Mouse (Mus musculus) MEL (cell line): ENCODE results near the gene Nkap. TPM values are rescaled to one million over a fixed set of nuclear protein-coding genes. Genes with fewer than 3 reads are reported as not detected.
A peak's percentile ranks its signal among the peaks of the same experiment; 100 is the strongest.

ENCODE experiments used
- DNase-seq: peaks from one replicate; pipeline ENCODE4 v3.0.0; 2011; ENCODE audit warnings: low read depth, low spot score
- H3K27ac ChIP-seq: 2 replicates; pipeline ENCODE4 v1.5.1; 2012; ENCODE audit warnings: low read depth, mild to moderate bottlenecking, control low read depth, low read length, moderate library complexity; ENCODE audit not compliant: control insufficient read depth
- H3K27me3 ChIP-seq, 2 experiments: fragments of 150-350 bp in 1 of 2; sonication (generic) in 1 of 2; 2 replicates each; pipeline ENCODE4 v1.6.1; 2012; ENCODE audit warnings: low read length in 2 of 2, mild to moderate bottlenecking in 2 of 2, improper control_type of control experiment in 1 of 2, moderate library complexity in 1 of 2; ENCODE audit not compliant: insufficient read depth in 2 of 2, control insufficient read depth in 1 of 2
- H3K36me3 ChIP-seq, 2 experiments: 2 replicates each; pipeline ENCODE4 v1.6.1; 2012 to 2014; ENCODE audit warnings: low read length in 2 of 2, improper control_type of control experiment in 1 of 2, inconsistent platforms in 1 of 2, mild to moderate bottlenecking in 1 of 2; ENCODE audit not compliant: insufficient read depth in 2 of 2, control insufficient read depth in 1 of 2
- H3K4me1 ChIP-seq, 2 experiments: fragments of 150-350 bp in 1 of 2; sonication (generic) in 1 of 2; 2 replicates each; pipeline ENCODE4 v1.6.1; 2012; ENCODE audit warnings: low read length in 2 of 2, improper control_type of control experiment in 1 of 2, mild to moderate bottlenecking in 1 of 2; ENCODE audit not compliant: insufficient read depth in 2 of 2, control insufficient read depth in 1 of 2
- H3K4me3 ChIP-seq, 2 experiments: fragments of 150-350 bp in 1 of 2; sonication (generic) in 1 of 2; 2 replicates each; pipeline ENCODE4 v1.5.1; 2012; ENCODE audit warnings: low read depth in 2 of 2, low read length in 2 of 2, mild to moderate bottlenecking in 2 of 2, moderate library complexity in 2 of 2, control low read depth in 1 of 2, improper control_type of control experiment in 1 of 2; ENCODE audit not compliant: control insufficient read depth in 1 of 2, insufficient read depth in 1 of 2
- H3K79me2 ChIP-seq: 2 replicates; pipeline ENCODE4 v1.6.1; 2012; ENCODE audit warnings: mild to moderate bottlenecking, low read length, moderate library complexity; ENCODE audit not compliant: control insufficient read depth, poor library complexity, insufficient read depth
- H3K9ac ChIP-seq: 2 replicates; pipeline ENCODE4 v1.6.1; 2012; ENCODE audit warnings: low read depth, mild to moderate bottlenecking, control low read depth, low read length, moderate library complexity; ENCODE audit not compliant: control insufficient read depth, poor library complexity, severe bottlenecking
- H3K9me3 ChIP-seq: fragments of 150-350 bp; sonication (generic); replicated peaks from 2 replicates; pipeline ENCODE4 v1.6.1; 2012; ENCODE audit warnings: mild to moderate bottlenecking, low read length, improper control_type of control experiment, moderate library complexity; ENCODE audit not compliant: insufficient read depth
- CHD1 ChIP-seq: IDR thresholded peaks from 2 replicates; pipeline ENCODE4 v1.6.1; 2012; ENCODE audit warnings: low read depth, mild to moderate bottlenecking, inconsistent platforms, low read length, improper control_type of control experiment
- CTCF ChIP-seq, 3 experiments: IDR thresholded peaks in 2 of 3; conservative IDR thresholded peaks in 1 of 3; 2 replicates each; pipeline ENCODE4 v1.5.1; 2011 to 2012; ENCODE audit warnings: low read length in 3 of 3, low read depth in 2 of 3, mild to moderate bottlenecking in 2 of 3, improper control_type of control experiment in 1 of 3, inconsistent platforms in 1 of 3, mixed read lengths in 1 of 3, moderate library complexity in 1 of 3; ENCODE audit not compliant: control insufficient read depth in 1 of 3, insufficient read depth in 1 of 3, poor library complexity in 1 of 3, severe bottlenecking in 1 of 3
- E2F4 ChIP-seq: IDR thresholded peaks from 2 replicates; pipeline ENCODE4 v1.6.1; 2011; ENCODE audit warnings: low read depth, low read length, improper control_type of control experiment, borderline replicate concordance
- ELF1 ChIP-seq: IDR thresholded peaks from 2 replicates; pipeline ENCODE4 v1.6.1; 2014; ENCODE audit warnings: low read depth, mild to moderate bottlenecking, inconsistent platforms, low read length, improper control_type of control experiment, moderate library complexity
- ETS1 ChIP-seq: IDR thresholded peaks from 2 replicates; pipeline ENCODE4 v1.6.1; 2012; ENCODE audit warnings: low read depth, mild to moderate bottlenecking, inconsistent platforms, low read length, improper control_type of control experiment, moderate library complexity
- GABPA ChIP-seq: IDR thresholded peaks from 2 replicates; pipeline ENCODE4 v1.6.1; 2012; ENCODE audit warnings: low read depth, mild to moderate bottlenecking, inconsistent platforms, low read length, improper control_type of control experiment, moderate library complexity
- GATA1 ChIP-seq: IDR thresholded peaks from 2 replicates; pipeline ENCODE4 v1.6.1; 2011; ENCODE audit warnings: low read depth, low read length, improper control_type of control experiment
- HCFC1 ChIP-seq: IDR thresholded peaks from 2 replicates; pipeline ENCODE4 v1.6.1; 2012; ENCODE audit warnings: low read depth, mild to moderate bottlenecking, inconsistent platforms, low read length, improper control_type of control experiment, moderate library complexity
- KAT2A ChIP-seq: conservative IDR thresholded peaks from 2 replicates; pipeline ENCODE4 v1.6.1; 2012; ENCODE audit warnings: low read depth, low read length, improper control_type of control experiment, inconsistent platforms
- MAX ChIP-seq: IDR thresholded peaks from 2 replicates; pipeline ENCODE4 v1.6.1; 2011; ENCODE audit warnings: low read length, improper control_type of control experiment
- MAZ ChIP-seq: IDR thresholded peaks from 2 replicates; pipeline ENCODE4 v1.6.1; 2012; ENCODE audit warnings: low read depth, mild to moderate bottlenecking, inconsistent platforms, low read length, improper control_type of control experiment
- MXI1 ChIP-seq: IDR thresholded peaks from 2 replicates; pipeline ENCODE4 v1.6.1; 2011; ENCODE audit warnings: mild to moderate bottlenecking, low read depth, low read length, improper control_type of control experiment
- MYB ChIP-seq: IDR thresholded peaks from 2 replicates; pipeline ENCODE4 v1.6.1; 2011; ENCODE audit warnings: mild to moderate bottlenecking, low read depth, low read length, improper control_type of control experiment
- MYC ChIP-seq: IDR thresholded peaks from 2 replicates; pipeline ENCODE4 v1.6.1; 2011; ENCODE audit warnings: low read depth, mild to moderate bottlenecking, low read length, improper control_type of control experiment, moderate library complexity
- NELFE ChIP-seq: IDR thresholded peaks from 2 replicates; pipeline ENCODE4 v1.6.1; 2011; ENCODE audit warnings: low read depth, low read length, improper control_type of control experiment
- POLR2A ChIP-seq, 2 experiments: IDR thresholded peaks; 2 replicates each; pipeline ENCODE4 v1.6.1; 2011 to 2012; ENCODE audit warnings: low read length in 2 of 2, mild to moderate bottlenecking in 2 of 2, control low read depth in 1 of 2, improper control_type of control experiment in 1 of 2, low read depth in 1 of 2, moderate library complexity in 1 of 2; ENCODE audit not compliant: control insufficient read depth in 1 of 2, insufficient read depth in 1 of 2, poor library complexity in 1 of 2
- POLR2AphosphoS2 ChIP-seq: IDR thresholded peaks from 2 replicates; pipeline ENCODE4 v1.6.1; 2011; ENCODE audit warnings: low read length, improper control_type of control experiment
- SIN3A ChIP-seq: IDR thresholded peaks from 2 replicates; pipeline ENCODE4 v1.6.1; 2012; ENCODE audit warnings: low read length, improper control_type of control experiment, inconsistent platforms
- TBP ChIP-seq: IDR thresholded peaks from 2 replicates; pipeline ENCODE4 v1.8.0; 2011; ENCODE audit warnings: low read depth, low read length, improper control_type of control experiment
- TCF12 ChIP-seq: IDR thresholded peaks from 2 replicates; pipeline ENCODE4 v1.6.1; 2014; ENCODE audit warnings: low read depth, mild to moderate bottlenecking, inconsistent platforms, low read length, improper control_type of control experiment, moderate library complexity
- USF1 ChIP-seq: IDR thresholded peaks from 2 replicates; pipeline ENCODE4 v1.6.1; 2014; ENCODE audit warnings: low read depth, mild to moderate bottlenecking, inconsistent platforms, low read length, improper control_type of control experiment, moderate library complexity
- ZC3H11A ChIP-seq: IDR thresholded peaks from 2 replicates; pipeline ENCODE4 v1.6.1; 2012; ENCODE audit warnings: low read depth, mild to moderate bottlenecking, inconsistent platforms, low read length, improper control_type of control experiment
- ZNF384 ChIP-seq: IDR thresholded peaks from 2 replicates; pipeline ENCODE4 v1.6.1; 2012; ENCODE audit warnings: low read depth, mild to moderate bottlenecking, inconsistent platforms, low read length, improper control_type of control experiment
- polyA plus RNA-seq, 2 experiments: library from polyadenylated mRNA; stranded (reverse) in 1 of 2; unstranded in 1 of 2; fragments of >175 nt in 1 of 2; fragments of >200 nt in 1 of 2; gene quantifications; 2 replicates each; pipeline versions ENCODE4 v1.2.1 to v1.2.4; 2012; ENCODE audit warnings: low replicate concordance in 2 of 2, low read depth in 1 of 2; ENCODE audit not compliant: insufficient read length in 2 of 2, insufficient read depth in 1 of 2, missing spikeins in 1 of 2
- total RNA-seq: library from RNA; depleted of rRNA; stranded (reverse); fragments of 300-350 nt; gene quantifications from 2 replicates; pipeline ENCODE4 v1.2.3, GENCODE M21; 2012

The Nkap gene
- total and polyA plus RNA-seq, 3 experiments: 10.5 to 14.5 TPM; not detected in 1

- H3K9me3 ChIP-seq: no peaks in the 10 kb centered on the region
- H3K27me3 ChIP-seq: no peaks in the 10 kb centered on the region
- peaks cover 20% of the 10 kb centered on the region for H3K79me2 ChIP-seq
- peaks cover 0 to 7% of the 10 kb centered on the region in 2 experiments; a peak in 3 of 4 replicates for H3K36me3 ChIP-seq
- TF ChIP-seq GABPA (no peak), ZNF384 (no peak), E2F4 (no peak), POLR2A (IDR thresholded peaks at IDR 0.05; ENCODE audit: control insufficient read depth in 1 of 2, insufficient read depth in 1 of 2, low read depth in 1 of 2, low read length in 2 of 2, poor library complexity in 1 of 2) (0 out of 4 replicates have a peak, but pooled peaks of 1 of the 2 experiments have one; percentile 3)
- DNase-seq: no peak
- H3K4me1 ChIP-seq: peaks cover 0 to 4% of the 10 kb centered on the region in 2 experiments
- H3K27ac ChIP-seq: peak overlapping the region; percentile 34
- H3K9ac ChIP-seq: peak overlapping the region; percentile 81
- H3K4me3 ChIP-seq: peak overlapping the region; percentile 92 to 100
These were observed 64.1 kb downstream of the Nkap start for GRCm38 (mm10) chrX:37190755-37191104.

DNA sequence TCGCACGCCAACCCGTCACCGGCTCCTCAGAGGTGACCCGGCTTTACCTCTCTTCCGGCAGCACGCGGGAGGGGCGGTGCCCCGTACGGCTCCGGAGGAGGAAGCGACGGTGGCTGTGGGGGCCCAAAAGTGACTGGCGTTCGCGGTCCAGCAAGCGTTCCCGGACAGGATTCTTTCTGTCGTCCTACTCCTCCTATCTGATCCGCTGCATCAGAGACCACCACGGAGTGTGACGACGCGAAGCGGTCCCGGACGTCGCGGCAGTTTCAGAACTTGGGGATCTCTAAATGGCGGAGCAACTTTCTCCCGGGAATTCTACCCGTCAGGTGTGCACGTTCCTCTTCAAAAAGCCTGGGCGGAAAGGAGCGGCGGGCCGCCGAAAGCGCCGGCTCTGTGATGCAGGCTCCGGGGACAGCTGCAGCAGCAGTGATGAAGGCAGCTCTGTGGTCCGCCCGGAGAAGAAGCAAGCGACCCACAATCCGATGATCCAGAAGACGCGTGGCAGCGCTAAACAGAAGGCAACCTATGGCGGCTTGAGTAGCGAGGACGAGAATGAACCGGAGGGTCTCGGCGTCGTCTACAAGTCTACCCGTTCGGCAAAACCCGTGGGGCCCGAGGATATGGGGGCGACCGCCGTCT lies 64.6 kb downstream of the Nkap start, which contains the start of the genes Ndufa1 and Rnf113a1:
Gene Ndufa1 (minus strand): TSS at position 59 of the 639 bp plus-strand sequence.
Gene Rnf113a1 (plus strand): TSS at position 141 of the 639 bp plus-strand sequence.
- Histone ChIP-seq H3K9me3 (no peaks in the 10 kb centered on the region), H3K27me3 (no peaks in the 10 kb centered on the region), H3K79me2 (peaks cover 20% of the 10 kb centered on the region), H3K27ac (peak within 1 kb of the TSS; percentile 38), H3K36me3 (peaks cover 0 to 7% of the 10 kb centered on the region in 2 experiments; a peak in 3 of 4 replicates), H3K4me1 (peaks cover 0 to 4% of the 10 kb centered on the region in 2 experiments), H3K4me3 (peak within 1 kb of the TSS; percentile 92 to 100), H3K9ac (peak within 1 kb of the TSS; percentile 81)
- peak; percentile 87 for DNase-seq
- TF ChIP-seq CHD1 (no peak), ZC3H11A (no peak), MYB (no peak; the same call in 1 of the 2 replicates), ETS1 (peak; percentile 21; the same call in 1 of the 2 replicates), MAX (0 out of 2 replicates have a peak, but pooled peaks have one; percentile 37), HCFC1 (peak; percentile 89), KAT2A (peak; percentile 53; the same call in 1 of the 2 replicates), ELF1 (peak; percentile 90), POLR2AphosphoS2 (0 out of 2 replicates have a peak, but pooled peaks have one; percentile 38), MAZ (peak; percentile 49; the same call in 1 of the 2 replicates), GABPA (no peak), TCF12 (peak; percentile 45; the same call in 1 of the 2 replicates), GATA1 (no peak), NELFE (peak; percentile 56), USF1 (0 out of 2 replicates have a peak, but pooled peaks have one; percentile 3), CTCF (IDR thresholded peaks at IDR 0.05 in 2 of 3, conservative IDR thresholded peaks at IDR 0.05 in 1 of 3; ENCODE audit: control insufficient read depth in 1 of 3, insufficient read depth in 1 of 3, low read depth in 2 of 3, low read length in 3 of 3, poor library complexity in 1 of 3, severe bottlenecking in 1 of 3) (no peak), E2F4 (no peak), MYC (0 out of 2 replicates have a peak, but pooled peaks have one; percentile 29), MXI1 (peak; percentile 89), SIN3A (peak; percentile 93), POLR2A (IDR thresholded peaks at IDR 0.05; ENCODE audit: control insufficient read depth in 1 of 2, insufficient read depth in 1 of 2, low read depth in 1 of 2, low read length in 2 of 2, poor library complexity in 1 of 2) (peak in 1 of 2 experiments; percentile 63; a peak in 1 of 4 replicates), TBP (no peak)
- TF ChIP-seq, all 39 proteins: peak for 14
